Mouse (Mus musculus): ENCODE results near the gene Parn.

Parn gene

GRCm38 (mm10) chr16:13549976-13550375, 118.0 kb downstream of the Parn start:
- no peak for DNase-seq

DNA sequence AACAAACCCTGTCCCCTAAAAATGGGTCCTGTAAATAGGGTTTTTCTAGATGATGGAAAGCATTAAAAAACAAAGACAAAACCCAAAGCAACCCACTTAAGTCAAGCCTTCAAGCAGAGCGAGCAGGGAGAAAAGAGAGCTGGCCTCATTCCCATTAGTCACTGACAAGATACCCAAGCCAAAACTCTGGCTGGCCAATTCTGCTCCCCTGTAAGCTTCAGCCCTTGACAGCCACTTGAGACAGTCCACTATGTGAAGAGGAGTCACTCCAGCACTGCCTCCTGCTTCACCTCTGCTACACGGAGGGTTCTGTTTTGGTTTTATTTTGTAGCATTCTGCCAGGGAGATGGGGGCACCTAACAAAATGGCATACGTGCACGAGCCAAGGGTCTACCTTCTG, 126.2 kb downstream of the Parn start:
- DNase-seq: no peak

DNA sequence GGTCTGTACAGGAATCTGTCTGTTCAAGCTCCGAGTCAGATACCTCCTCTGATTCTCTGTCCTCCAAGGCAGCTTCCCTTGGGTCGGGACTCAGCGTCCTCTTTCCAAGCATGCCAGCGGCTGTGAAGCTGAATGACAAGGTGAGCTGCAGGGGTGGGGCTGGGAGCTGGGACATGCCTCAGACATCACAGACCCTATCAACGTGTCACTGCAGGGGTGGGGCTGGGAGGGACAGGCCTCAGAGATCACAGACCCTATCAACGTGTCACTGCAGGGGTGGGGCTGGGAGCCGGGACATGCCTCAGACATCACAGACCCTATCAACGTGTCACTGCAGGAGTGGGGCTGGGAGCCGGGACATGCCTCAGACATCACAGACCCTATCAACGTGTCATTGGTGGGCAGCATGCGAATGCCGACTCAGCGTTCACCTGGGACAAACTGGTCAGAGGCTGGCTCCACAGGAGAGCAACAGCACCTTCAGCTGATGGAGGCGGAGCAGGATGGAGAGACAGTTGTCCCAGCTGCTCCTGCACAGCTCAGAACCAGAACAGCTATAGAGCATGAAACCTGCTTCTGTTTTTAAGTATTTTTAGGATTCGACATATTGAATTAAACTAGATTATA, 126.7 kb downstream of the Parn start:
- no peak for DNase-seq

DNA sequence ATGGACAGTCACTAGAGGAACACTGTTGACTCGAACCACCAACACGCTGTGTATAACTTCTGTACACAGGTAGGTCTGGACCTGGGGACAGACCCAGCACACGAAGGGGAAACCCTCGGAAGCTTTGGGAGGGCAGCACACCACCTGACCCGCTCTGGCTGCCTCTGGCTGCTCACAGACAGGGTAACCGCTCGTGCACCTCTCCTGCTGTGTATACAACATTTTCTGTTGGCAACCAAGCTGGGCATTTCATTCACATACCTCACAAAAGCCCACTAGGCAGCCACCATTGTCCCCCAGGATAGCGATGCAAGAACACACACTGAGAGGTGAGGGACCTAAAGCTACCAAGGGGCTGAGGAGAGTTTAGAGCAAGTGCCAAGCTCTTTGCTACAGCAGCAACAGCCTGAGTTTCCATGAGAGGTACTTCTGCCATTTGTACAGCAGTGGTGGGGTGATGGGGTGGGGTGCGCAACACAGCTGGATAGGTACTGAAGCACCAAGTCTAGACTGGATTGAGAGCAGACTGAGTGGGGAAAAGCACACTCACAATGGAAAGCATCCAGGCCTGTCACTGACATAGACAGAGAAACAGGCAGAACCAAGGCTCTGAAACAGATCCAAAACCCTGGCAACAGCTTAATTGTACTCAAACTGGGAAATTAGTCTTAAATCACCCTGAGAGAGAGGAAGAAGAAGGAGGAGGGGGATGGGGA, 128.9 kb downstream of the Parn start:
- no peak for DNase-seq

- no peak for DNase-seq
Observed at GRCm38 (mm10) chr16:13538213-13538932, 129.6 kb downstream of the Parn start.

DNA sequence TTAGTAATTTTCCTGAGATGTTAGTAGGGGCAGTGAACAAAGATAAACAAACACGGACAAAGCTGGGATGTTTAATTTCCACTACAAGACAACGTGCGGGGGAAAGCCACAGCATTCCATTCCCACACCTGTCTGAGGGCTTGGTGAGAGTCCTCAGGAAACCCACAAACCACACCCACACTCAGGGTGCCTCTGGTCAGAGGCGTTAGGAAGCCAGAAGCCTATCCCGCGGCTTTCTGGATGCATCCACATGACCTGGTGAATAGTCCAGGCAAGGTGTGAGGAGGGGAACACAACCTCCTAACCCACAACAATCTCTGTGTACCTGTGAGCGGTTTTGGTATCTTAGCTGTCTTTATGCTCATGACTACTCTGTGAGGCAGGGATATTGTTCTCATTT, 131.6 kb downstream of the Parn start:
- no peak for DNase-seq

DNA sequence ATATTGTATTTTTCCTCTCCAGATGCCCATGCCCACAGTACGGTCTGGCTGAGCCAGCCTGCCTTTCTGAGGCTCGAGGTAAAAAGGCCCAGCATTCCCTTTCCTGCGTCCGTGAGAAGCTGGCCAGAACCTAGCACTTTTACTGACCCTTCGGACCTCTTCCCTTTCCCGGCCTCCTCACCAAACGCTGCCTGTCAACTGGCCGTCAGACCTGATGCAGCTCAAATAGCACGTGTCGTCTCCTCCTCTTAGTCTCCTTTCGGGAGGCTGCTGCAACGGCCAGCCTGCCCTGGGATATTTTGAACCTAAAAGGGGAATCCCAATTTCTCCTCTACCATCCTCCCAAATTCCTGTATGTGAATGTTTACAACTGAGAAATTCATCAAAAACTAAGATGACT, 132.1 kb downstream of the Parn start:
- no peak for DNase-seq

DNA sequence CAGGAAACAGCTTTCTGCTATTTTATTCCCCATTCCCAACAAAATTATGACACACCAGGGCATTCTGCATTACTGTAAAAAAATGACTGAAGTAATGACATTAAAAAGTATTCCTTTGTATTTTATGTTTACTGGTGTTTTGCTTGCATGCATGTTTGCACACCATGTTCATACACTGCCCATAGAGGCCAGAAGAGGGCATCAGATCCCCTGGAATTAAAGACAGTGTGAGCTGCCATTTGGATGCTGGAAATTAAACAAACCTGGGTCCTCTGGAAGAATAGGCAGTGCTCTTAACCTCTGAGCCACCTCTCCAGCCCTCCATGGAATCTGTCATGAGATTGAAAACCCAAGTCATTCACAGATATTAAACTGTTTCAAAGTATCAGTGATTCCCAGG, 135.1 kb downstream of the Parn start:
- peak in 1 of 2 experiments; percentile 6 for DNase-seq

DNA sequence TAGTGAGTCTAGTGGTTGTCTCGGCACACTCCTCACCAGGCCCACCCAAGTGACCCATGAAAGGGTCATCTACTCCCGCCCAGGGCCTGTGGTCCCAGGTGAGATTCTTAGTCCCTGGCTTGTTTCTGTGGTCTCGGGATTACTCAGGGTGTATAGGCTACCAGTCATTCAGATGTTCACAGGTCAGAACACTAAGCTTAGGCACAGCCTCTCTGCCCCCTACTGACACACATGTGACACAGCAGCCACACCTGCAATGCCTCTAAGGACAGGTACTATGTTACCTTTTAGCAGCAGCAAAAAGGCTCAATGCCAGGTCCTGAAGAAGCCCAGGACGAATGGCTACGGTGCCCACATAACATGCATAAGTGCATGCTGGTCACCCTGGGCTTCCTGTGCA, 136.7 kb downstream of the Parn start:
- no peak for DNase-seq

- no peak for DNase-seq
Observed at GRCm38 (mm10) chr16:13521359-13521758, 146.6 kb downstream of the Parn start.

- DNase-seq: no peak
Observed at GRCm38 (mm10) chr16:13520301-13520700, 147.7 kb downstream of the Parn start.

DNA sequence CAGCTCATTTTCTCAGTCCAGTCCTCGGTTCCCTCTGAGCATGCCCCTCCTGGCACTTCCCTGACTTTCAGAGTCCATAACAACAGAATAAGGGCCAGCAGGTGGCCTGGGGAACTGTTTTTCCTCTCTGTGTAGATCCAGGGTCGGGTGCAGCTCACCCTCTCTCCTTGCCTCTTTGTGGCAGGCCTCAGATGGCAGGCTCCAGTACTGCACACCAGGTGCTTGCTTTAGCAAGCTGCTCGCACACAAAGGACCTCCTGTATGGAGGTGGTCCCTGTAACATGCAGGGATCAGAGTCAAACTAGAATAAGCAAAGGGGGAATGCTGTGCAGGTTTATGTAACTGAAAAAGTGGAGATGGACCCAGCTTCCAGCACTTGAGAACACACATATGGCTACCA, 151.8 kb downstream of the Parn start:
- no peak for DNase-seq

DNA sequence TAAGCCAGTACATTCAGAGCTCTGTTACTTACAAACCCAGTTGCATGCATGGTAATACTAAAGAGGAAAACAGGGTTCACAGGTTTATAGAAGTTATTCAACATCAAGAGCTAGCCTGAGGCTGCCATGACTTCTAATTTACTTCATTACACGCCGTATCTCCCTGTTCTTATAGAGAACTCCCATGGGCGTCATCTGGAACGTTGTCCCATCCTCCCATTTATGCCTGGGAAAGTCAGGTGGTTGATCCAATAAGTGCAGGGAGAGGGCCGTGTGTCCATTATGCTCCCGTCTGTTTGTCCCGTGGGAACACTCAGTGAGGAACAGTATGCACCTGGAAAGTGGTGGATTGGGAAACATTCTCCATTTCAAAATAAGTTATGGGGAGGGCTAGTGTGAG, 152.4 kb downstream of the Parn start:
- no peak for DNase-seq

GRCm38 (mm10) chr16:13505055-13505454, 162.9 kb downstream of the Parn start:
- peak; percentile 28 to 48 for DNase-seq

- DNase-seq: no peak
Observed at GRCm38 (mm10) chr16:13504476-13504875, 163.5 kb downstream of the Parn start.

- no peak for DNase-seq
Observed at GRCm38 (mm10) chr16:13498923-13499322, 169.0 kb downstream of the Parn start.

GRCm38 (mm10) chr16:13493981-13494380, 174.0 kb downstream of the Parn start:
- no peak for DNase-seq

DNA sequence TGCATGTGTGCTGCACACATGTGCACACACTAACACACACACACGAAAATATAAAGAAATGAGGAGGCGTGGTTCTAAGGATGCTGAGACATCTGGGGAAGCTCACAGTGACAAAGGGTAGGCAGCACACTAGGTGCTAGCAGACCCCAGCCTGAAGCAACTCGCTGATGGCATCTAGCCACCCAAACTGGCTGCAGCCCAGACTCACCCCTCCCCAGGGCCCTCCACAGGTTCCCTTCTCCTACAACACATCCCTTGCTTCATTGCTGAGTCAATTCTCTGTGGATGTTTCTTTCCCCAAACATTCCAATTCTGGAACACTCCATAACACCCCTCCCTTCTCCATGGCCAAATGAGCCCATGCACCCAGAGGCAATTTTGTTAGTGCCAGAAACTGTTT, 175.0 kb downstream of the Parn start:
- DNase-seq: no peak

DNA sequence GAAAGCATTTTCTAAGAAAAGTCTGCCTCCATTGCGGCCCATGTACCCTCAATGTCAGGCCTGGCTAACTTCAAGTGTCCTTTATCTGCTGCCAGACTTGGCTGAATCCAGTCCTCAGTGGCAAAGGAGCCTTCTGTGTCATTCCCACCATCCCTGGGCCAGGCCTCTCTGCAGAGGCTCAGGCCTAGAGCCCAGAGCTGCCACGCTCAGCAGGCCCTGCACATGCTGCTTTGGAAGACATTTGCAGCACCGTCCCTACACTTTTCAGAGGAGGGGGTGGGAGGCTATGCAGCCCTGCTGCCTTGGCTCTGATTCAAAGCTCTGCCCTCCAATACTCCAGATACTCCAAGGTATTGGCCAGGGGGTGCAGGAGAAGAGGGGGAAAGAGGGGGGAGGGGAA, 176.2 kb downstream of the Parn start:
- no peak for DNase-seq
